Mouse (Mus musculus) ES-E14 (cell line): ENCODE measurements at regions not wholly inside any gene's neighbourhood (a gene's known extent, or its start where the extent isn't known, plus 50 kb on each side); places are given as distances from the start of the nearest gene placed in this dataset.

Experiments used
- DNase-seq: peaks from one replicate; pipeline ENCODE4 v3.0.0-alpha.2; 2013; ENCODE audit warnings: low read depth, low spot score
- H3K27ac ChIP-seq: 2 replicates; pipeline ENCODE4 v1.5.1; 2012; ENCODE audit warnings: low read depth, mild to moderate bottlenecking, low read length, moderate library complexity, mixed read lengths; ENCODE audit not compliant: poor library complexity, insufficient read depth, severe bottlenecking
- H3K36me3 ChIP-seq: 2 replicates; pipeline ENCODE4 v1.6.1; 2012; ENCODE audit warnings: mild to moderate bottlenecking, low read length, moderate library complexity, mixed read lengths; ENCODE audit not compliant: control insufficient read depth, poor library complexity, insufficient read depth, severe bottlenecking
- H3K4me1 ChIP-seq, 2 experiments: fragments of 150-350 bp in 1 of 2; sonication (generic) in 1 of 2; 2 replicates each; pipeline ENCODE4 v1.6.1; 2012; ENCODE audit warnings: low read length in 2 of 2, mild to moderate bottlenecking in 1 of 2, mixed read lengths in 1 of 2; ENCODE audit not compliant: control insufficient read depth in 2 of 2, insufficient read depth in 2 of 2, poor library complexity in 1 of 2
- H3K4me3 ChIP-seq, 2 experiments: fragments of 150-350 bp in 1 of 2; sonication (generic) in 1 of 2; 2 replicates each; pipeline ENCODE4 v1.5.1; 2012; ENCODE audit warnings: low read length in 2 of 2, low read depth in 1 of 2, mild to moderate bottlenecking in 1 of 2, mixed read lengths in 1 of 2; ENCODE audit not compliant: insufficient read depth in 1 of 2, poor library complexity in 1 of 2, severe bottlenecking in 1 of 2
- H3K9ac ChIP-seq: 2 replicates; pipeline ENCODE4 v1.6.1; 2012; ENCODE audit warnings: low read depth, mild to moderate bottlenecking, low read length, mixed read lengths; ENCODE audit not compliant: poor library complexity, insufficient read depth, severe bottlenecking
- H3K9me3 ChIP-seq: fragments of 150-350 bp; sonication (generic); 2 replicates; pipeline ENCODE4 v1.6.1; 2012; ENCODE audit warnings: low read depth, mild to moderate bottlenecking, low read length; ENCODE audit not compliant: control insufficient read depth, insufficient read depth
- CHD2 ChIP-seq: IDR thresholded peaks from 2 replicates; pipeline ENCODE4 v1.6.1; 2014; ENCODE audit warnings: mild to moderate bottlenecking, low read depth, low read length, inconsistent platforms
- HCFC1 ChIP-seq: IDR thresholded peaks from 2 replicates; pipeline ENCODE4 v1.6.1; 2012; ENCODE audit warnings: low read length, inconsistent platforms, borderline replicate concordance; ENCODE audit not compliant: insufficient read depth
- MAFK ChIP-seq: IDR thresholded peaks from 2 replicates; pipeline ENCODE4 v1.6.1; 2014; ENCODE audit warnings: mild to moderate bottlenecking, low read depth, low read length, inconsistent platforms; ENCODE audit not compliant: insufficient read depth
- ZC3H11A ChIP-seq: IDR thresholded peaks from 2 replicates; pipeline ENCODE4 v1.6.1; 2012; ENCODE audit warnings: low read depth, mild to moderate bottlenecking, inconsistent platforms, low read length, borderline replicate concordance
- ZNF384 ChIP-seq: IDR thresholded peaks from 2 replicates; pipeline ENCODE4 v1.6.1; 2012; ENCODE audit warnings: low read depth, low read length, inconsistent platforms
- in situ Hi-C, 2 experiments: fragments of 600-800 bp; cut with MboI; formaldehyde crosslinking; loops; one replicate each; pipeline ENCODE4 v1.15.1; 2025; ENCODE audit warnings: low sequenced_read_pairs in 2 of 2, inconsistent platforms in 1 of 2; ENCODE audit not compliant: unreplicated experiment in 2 of 2

DNA sequence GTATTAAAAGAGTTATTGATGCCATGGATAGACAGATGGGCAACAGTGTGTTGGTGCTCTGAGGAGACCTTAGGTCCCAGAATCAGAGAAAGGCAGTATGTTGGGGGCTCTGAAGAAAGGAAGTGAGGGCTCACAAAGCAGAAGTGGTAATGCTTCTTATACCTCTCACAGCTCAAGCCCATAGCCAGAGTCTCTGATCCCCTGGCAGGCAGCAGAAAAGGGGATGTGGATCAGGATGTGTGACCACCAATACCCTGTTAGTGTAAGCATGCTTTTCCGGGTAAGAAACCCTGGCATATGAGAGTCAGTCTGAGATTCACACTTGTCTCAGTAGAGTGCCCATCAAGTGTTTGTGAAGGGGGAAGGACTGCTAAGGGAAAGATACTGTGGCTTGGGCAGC lies 54.8 kb upstream of the Usp27x start:
- Histone ChIP-seq H3K9ac (no peak overlapping the region), H3K4me1 (peaks cover 0 to 14% of the 10 kb centered on the region in 2 experiments; a peak in 2 of 4 replicates), H3K27ac (peak overlapping the region; percentile 68), H3K36me3 (no peaks in the 10 kb centered on the region), H3K4me3 (no peak overlapping the region), H3K9me3 (no peaks in the 10 kb centered on the region)
- in situ Hi-C loops: no loop called here
- no peak for DNase-seq
- TF ChIP-seq MAFK: no peak
- TF ChIP-seq HCFC1: no peak
- no peak for TF ChIP-seq CHD2
- TF ChIP-seq ZNF384: no peak
- no peak for TF ChIP-seq ZC3H11A

DNA sequence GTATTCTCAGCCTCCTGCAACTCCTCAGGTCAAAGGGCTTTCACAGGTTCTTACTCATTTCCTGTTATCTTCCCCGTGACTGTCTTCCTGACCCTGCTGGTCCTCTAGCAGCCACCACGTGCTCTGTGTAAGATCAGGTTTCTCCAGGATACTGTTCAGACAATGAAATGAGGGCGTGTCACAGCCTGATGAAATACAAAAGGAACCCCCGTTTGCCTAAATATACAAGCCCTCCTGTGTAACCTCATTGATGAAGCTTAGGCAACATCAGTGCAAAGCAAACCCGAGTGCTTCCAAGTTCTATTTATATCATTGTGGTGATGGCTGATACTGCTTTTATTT lies 53.9 kb upstream of the Usp27x start:
- Histone ChIP-seq H3K36me3 (no peaks in the 10 kb centered on the region), H3K9ac (no peak overlapping the region), H3K9me3 (no peaks in the 10 kb centered on the region), H3K27ac (peak overlapping the region; percentile 98; the same call in 1 of the 2 replicates), H3K4me1 (peaks cover 0 to 14% of the 10 kb centered on the region in 2 experiments; a peak in 2 of 4 replicates), H3K4me3 (no peak overlapping the region)
- in situ Hi-C loops: no loop called here
- no peak for TF ChIP-seq HCFC1
- DNase-seq: no peak

DNA sequence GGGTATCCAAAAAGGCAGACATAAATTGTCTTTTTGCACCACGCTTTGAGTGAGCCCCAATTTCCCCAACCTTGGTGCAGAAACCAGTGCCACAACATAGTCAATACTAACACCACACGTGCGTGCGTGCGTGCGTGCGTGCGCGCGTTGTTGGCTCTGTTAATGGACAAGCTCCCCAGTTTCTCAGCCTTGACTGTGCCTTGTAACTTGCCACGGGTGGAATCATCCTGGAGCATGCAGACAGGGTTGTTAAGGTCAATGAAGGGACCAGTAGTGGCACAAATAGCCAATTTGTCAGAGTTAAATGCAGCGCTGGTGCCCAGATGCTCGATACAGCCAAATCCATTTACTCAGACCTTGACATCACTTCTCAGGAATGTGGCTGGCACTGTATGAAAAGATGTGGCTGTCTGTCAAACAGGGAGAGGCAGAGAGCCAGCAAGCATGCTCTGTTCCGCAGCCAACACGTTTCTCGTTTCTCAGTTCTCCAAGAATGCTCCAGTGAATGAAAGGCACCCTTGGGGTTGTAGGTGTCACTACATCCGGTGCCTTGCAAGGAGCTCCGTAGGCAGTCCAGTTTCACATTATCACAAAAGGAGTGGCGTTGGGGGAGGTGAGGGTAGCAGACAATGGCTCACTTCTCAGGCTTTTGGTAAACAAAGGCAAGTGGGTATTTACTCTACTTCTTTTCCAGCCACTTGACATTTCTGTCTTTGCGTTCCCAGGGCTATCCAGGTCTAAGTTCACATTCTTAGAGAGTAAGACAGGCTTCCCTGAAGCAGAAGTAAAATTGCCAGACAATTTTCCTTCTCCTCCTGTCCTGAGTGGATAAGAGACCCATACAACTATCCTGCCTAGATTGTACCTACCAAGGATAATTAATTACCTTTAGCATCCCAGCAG lies 53.2 kb upstream of the Usp27x start:
- in situ Hi-C loops: no loop called here
- H3K27ac ChIP-seq: peak overlapping the region; percentile 98
- H3K36me3 ChIP-seq: no peaks in the 10 kb centered on the region

More for the DNA sequence above, 53.2 kb upstream of the Usp27x start:
- TF ChIP-seq CHD2 (0 out of 2 replicates have a peak, but pooled peaks have one; percentile 6), MAFK (no peak)
- no peaks in the 10 kb centered on the region for H3K9me3 ChIP-seq
- DNase-seq: peak; percentile 40
- peaks cover 0 to 14% of the 10 kb centered on the region in 2 experiments; a peak in 2 of 4 replicates for H3K4me1 ChIP-seq
- peak overlapping the region; percentile 50 for H3K9ac ChIP-seq
- H3K4me3 ChIP-seq: no peak overlapping the region
